Mouse (Mus musculus) lung, postnatal 0 days (tissue): ENCODE data around the gene Gm10134.

Source experiments
- CTCF ChIP-seq: IDR thresholded peaks from 2 replicates; pipeline ENCODE4 v1.5.1; 2016; ENCODE audit warnings: antibody characterized with exemption, mild to moderate bottlenecking
- EP300 ChIP-seq: IDR thresholded peaks from 2 replicates; pipeline ENCODE4 v1.6.1; 2016; ENCODE audit warnings: antibody characterized with exemption, mild to moderate bottlenecking, control low read depth

DNA sequence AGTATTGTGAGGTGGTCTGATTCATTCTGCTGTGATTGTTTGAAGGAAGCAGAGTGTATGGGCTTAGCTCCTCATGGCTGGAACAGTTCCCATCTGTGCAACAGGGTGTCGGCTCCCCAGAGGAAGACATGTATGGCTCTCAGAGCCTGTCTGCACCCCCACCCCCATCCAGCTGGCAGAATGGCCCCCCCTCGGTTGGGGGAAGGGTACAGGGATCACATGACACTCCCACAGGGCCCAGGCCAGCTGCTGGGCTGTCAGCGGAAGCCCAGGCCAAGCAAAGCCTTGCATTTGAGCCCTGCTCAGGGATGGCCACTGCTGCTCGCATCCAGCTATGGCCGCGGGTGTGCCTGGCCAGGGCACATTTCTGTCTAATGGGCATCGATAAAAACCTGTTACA is 33.3 kb downstream of the Gm10134 start:
- TF ChIP-seq CTCF (no peak; the same call in 1 of the 2 replicates), EP300 (no peak)
